Mouse (Mus musculus) G1E (cell line): ENCODE data around the gene Siglec1.

Experiments
- CTCF ChIP-seq: IDR thresholded peaks from 2 replicates; pipeline ENCODE4 v1.5.1; 2012; ENCODE audit warnings: low read depth, low read length, inconsistent platforms, mixed read lengths
- GATA1 ChIP-seq: IDR thresholded peaks from 2 replicates; pipeline ENCODE4 v1.6.1; 2012; ENCODE audit warnings: borderline replicate concordance, low read length, inconsistent platforms, mixed read lengths
- GATA2 ChIP-seq: IDR thresholded peaks from 2 replicates; pipeline ENCODE4 v1.6.1; 2012; ENCODE audit warnings: low read depth, low read length, inconsistent platforms, borderline replicate concordance
- POLR2AphosphoS5 ChIP-seq: IDR thresholded peaks from 2 replicates; pipeline ENCODE4 v1.6.1; 2012; ENCODE audit warnings: low read depth, low read length, inconsistent platforms; ENCODE audit not compliant: insufficient replicate concordance

- no peak for TF ChIP-seq CTCF
- TF ChIP-seq POLR2AphosphoS5 = no peak
- no peak for TF ChIP-seq GATA2
- no peak for TF ChIP-seq GATA1
Measured at GRCm38 (mm10) chr2:131072536-131072935, 14.0 kb downstream of the Siglec1 start.
